Mouse (Mus musculus) megakaryocyte, embryonic 14.5 days (primary cell): Measurements from ENCODE around the gene Lzts2.

Experiments
- FLI1 ChIP-seq: IDR thresholded peaks from 2 replicates; pipeline ENCODE4 v1.6.1; 2012; ENCODE audit warnings: low read length, inconsistent platforms, mixed read lengths
- GATA1 ChIP-seq: IDR thresholded peaks from 3 replicates; pipeline ENCODE4 v1.6.1; 2012; ENCODE audit warnings: mixed read lengths, low read length, inconsistent platforms, borderline replicate concordance

DNA sequence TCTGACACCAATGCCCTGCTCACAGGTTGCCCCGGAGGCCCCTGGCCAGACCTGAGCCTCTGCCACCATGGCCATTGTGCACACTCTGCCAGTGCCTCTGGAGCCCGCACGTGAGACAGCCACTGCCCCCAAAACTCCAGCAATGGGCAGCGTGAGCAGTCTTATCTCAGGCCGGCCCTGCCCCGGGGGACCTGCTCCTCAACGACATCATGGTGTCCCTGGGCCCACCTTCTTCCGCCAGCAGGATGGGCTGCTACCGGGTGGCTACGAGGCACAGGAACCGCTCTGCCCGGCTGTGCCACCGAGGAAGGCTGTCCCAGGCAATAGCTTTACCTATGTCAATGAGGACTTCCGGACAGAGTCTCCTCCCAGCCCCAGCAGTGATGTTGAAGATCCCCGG is 7.1 kb downstream of the Lzts2 start:
- TF ChIP-seq FLI1 = no peak
- no peak for TF ChIP-seq GATA1
